Mouse (Mus musculus): Measurements from ENCODE around the gene Wdr83. TPM values are rescaled to one million over a fixed set of nuclear protein-coding genes. Genes with fewer than 3 reads are reported as not detected.

Gene Wdr83
- polyA plus RNA-seq, 1 experiment from 2014 or later: 47.3 TPM

- ATAC-seq (replicated peaks; ENCODE audit: low FRiP score) (no peak), DNase-seq (ENCODE audit: low spot score) (no peak)
- Histone ChIP-seq H3K4me3 (ENCODE audit: low read depth, low read length) (no peak overlapping the region), H3K4me2 (ENCODE audit: low read depth, low read length, severe bottlenecking) (no peak overlapping the region), H3K9me3 (ENCODE audit: control insufficient read depth, low read length) (no peaks in the 10 kb centered on the region), H3K4me1 (replicated peaks; ENCODE audit: control insufficient read depth, insufficient read depth, low read length) (peaks cover 4% of the 10 kb centered on the region; the same call in 1 of the 2 replicates), H3K27ac (ENCODE audit: low read depth, low read length) (no peak overlapping the region), H3K27me3 (ENCODE audit: control insufficient read depth, insufficient read depth, low read length) (no peaks in the 10 kb centered on the region), H3K36me3 (ENCODE audit: control insufficient read depth, insufficient read depth, low read length) (peaks cover 5% of the 10 kb centered on the region; the same call in 1 of the 2 replicates), H3K9ac (ENCODE audit: low read length) (no peak overlapping the region)
- 94% methylated on average over 4 of the region's 4 CpGs for WGBS
Observed at GRCm38 (mm10) chr8:85062603-85063002, 18.5 kb downstream of the Wdr83 start.

DNA sequence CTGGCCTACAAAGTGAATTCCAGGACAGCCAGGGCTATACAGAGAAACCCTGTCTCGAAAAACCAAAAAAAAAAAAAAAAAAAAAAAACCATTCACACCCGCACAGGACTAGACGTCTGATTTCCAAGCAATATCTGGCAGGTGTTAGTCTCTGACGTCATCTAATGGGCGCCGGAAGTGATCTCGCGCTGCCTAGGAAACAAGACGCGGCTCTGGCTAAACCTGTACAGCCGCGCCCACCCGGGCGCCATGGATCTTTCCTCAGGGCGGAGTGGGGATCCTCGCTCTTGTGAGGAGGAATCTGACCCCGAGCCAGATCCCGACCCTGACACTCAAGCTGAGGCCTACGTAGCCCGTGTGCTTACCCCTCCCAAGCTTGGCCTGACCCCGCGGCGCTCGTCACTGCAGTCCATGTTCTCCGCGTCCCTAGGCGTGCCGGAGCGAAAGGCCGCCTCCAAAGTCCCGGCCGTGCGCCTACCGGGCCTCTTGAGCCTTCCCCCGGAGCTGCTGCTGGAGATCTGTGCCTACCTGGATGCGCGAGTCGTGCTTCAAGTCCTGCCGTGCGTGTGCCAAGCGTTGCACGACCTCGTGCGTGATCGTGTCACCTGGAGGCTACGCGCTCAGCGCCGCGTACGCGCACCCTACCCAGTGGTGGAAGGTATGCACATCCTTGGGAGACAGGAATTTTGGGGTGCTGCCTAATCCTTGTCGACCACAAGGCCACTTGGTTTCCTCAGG lies 21.1 kb downstream of the Wdr83 start, which contains the start of gene Fbxw9:
Gene Fbxw9, plus strand, starts transcription at position 177 of the 738 bp plus-strand sequence.
- peak within 1 kb of the TSS; percentile 79 for H3K4me3 ChIP-seq (ENCODE audit: low read depth, low read length)
- H3K27ac ChIP-seq (ENCODE audit: low read depth, low read length): no peak within 1 kb of the TSS
- under 1% methylated on average over 52 of the region's 53 CpGs for WGBS
- DNase-seq (ENCODE audit: low spot score) (peak; percentile 93), ATAC-seq (replicated peaks; ENCODE audit: low FRiP score) (peak; percentile 92)
- peaks cover 4% of the 10 kb centered on the region; the same call in 1 of the 2 replicates for H3K4me1 ChIP-seq (replicated peaks; ENCODE audit: control insufficient read depth, insufficient read depth, low read length)
- H3K9me3 ChIP-seq (ENCODE audit: control insufficient read depth, low read length): no peaks in the 10 kb centered on the region
- peaks cover 5% of the 10 kb centered on the region; the same call in 1 of the 2 replicates for H3K36me3 ChIP-seq (ENCODE audit: control insufficient read depth, insufficient read depth, low read length)
- H3K27me3 ChIP-seq (ENCODE audit: control insufficient read depth, insufficient read depth, low read length): no peaks in the 10 kb centered on the region
- H3K9ac ChIP-seq (ENCODE audit: low read length): peak within 1 kb of the TSS; percentile 63
- H3K4me2 ChIP-seq (ENCODE audit: low read depth, low read length, severe bottlenecking): peak within 1 kb of the TSS; percentile 92

- Histone ChIP-seq H3K4me1 (replicated peaks; ENCODE audit: control insufficient read depth, insufficient read depth, low read length) (peaks cover 4% of the 10 kb centered on the region; the same call in 1 of the 2 replicates), H3K27ac (ENCODE audit: low read depth, low read length) (no peak overlapping the region), H3K9me3 (ENCODE audit: control insufficient read depth, low read length) (no peaks in the 10 kb centered on the region), H3K9ac (ENCODE audit: low read length) (no peak overlapping the region), H3K36me3 (ENCODE audit: control insufficient read depth, insufficient read depth, low read length) (peaks cover 16% of the 10 kb centered on the region), H3K4me2 (ENCODE audit: low read depth, low read length, severe bottlenecking) (no peak overlapping the region), H3K4me3 (ENCODE audit: low read depth, low read length) (no peak overlapping the region), H3K27me3 (ENCODE audit: control insufficient read depth, insufficient read depth, low read length) (no peaks in the 10 kb centered on the region)
- no peak for DNase-seq (ENCODE audit: low spot score)
- 85% methylated on average over 7 of the region's 7 CpGs for WGBS
- ATAC-seq (replicated peaks; ENCODE audit: low FRiP score): no peak
Observed at GRCm38 (mm10) chr8:85057367-85057766, 23.7 kb downstream of the Wdr83 start.

GRCm38 (mm10) chr8:85043619-85044018 lies 37.5 kb downstream of the Wdr83 start:
- Histone ChIP-seq H3K4me3 (ENCODE audit: low read depth, low read length) (no peak overlapping the region), H3K36me3 (ENCODE audit: control insufficient read depth, insufficient read depth, low read length) (peaks cover 19% of the 10 kb centered on the region), H3K9ac (ENCODE audit: low read length) (no peak overlapping the region), H3K4me1 (replicated peaks; ENCODE audit: control insufficient read depth, insufficient read depth, low read length) (0 out of 2 replicates have a peak, but pooled peaks cover 3% of the 10 kb centered on the region), H3K4me2 (ENCODE audit: low read depth, low read length, severe bottlenecking) (no peak overlapping the region), H3K9me3 (ENCODE audit: control insufficient read depth, low read length) (no peaks in the 10 kb centered on the region), H3K27me3 (ENCODE audit: control insufficient read depth, insufficient read depth, low read length) (no peaks in the 10 kb centered on the region), H3K27ac (ENCODE audit: low read depth, low read length) (no peak overlapping the region)
- DNase-seq (ENCODE audit: low spot score) (no peak), ATAC-seq (replicated peaks; ENCODE audit: low FRiP score) (no peak)
- 90% methylated on average over 6 of the region's 6 CpGs for WGBS

DNA sequence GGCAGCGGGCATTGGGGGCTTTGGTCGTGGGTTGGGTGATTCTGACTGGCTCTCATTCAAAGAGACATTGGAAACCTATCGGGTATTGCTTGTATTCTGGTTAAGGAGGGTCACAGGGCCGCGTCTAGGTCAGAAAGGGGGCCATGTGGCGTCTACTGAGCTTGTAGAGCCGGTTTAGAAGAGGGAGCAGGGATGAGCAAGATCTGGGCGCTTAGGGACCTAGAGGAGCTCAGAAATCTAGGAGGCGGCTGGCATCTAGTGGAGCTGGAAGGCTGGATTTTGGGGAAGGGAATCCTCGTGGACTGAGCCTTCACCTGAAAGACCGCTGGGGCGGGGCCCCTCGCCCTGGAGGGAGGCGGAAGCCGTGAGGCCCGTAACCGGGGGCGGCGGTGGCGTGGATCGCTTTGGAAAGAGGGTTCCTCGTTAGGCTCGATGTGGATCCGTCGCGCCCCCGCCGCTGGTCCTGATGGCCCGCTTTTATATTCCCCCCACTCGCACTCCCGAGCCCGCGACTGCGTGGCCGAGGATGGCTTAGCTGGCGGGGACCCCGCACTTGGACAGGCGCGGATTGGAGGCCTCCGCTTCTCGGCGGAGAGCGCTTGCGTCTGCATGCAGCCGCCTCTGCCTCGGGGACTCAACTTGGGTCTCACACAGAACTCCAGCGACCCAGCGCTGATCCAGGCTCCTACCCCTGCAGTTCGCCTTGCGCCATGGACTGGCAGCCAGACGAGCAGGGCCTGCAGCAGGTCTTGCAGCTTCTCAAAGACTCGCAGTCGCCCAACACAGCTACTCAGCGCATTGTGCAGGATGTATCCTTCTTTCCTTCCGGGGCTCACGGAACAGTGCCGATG lies 43.2 kb downstream of the Wdr83 start:
- 0 out of 2 replicates have a peak, but pooled peaks have one; percentile 4 for ATAC-seq (replicated peaks; ENCODE audit: low FRiP score)

GRCm38 (mm10) chr8:85037366-85037680 lies 43.8 kb downstream of the Wdr83 start:
- H3K4me3 ChIP-seq (ENCODE audit: low read depth, low read length): peak overlapping the region; percentile 80
- 0 out of 2 replicates have a peak, but pooled peaks cover 7% of the 10 kb centered on the region for H3K4me1 ChIP-seq (replicated peaks; ENCODE audit: control insufficient read depth, insufficient read depth, low read length)
- H3K9me3 ChIP-seq (ENCODE audit: control insufficient read depth, low read length): no peaks in the 10 kb centered on the region
- H3K36me3 ChIP-seq (ENCODE audit: control insufficient read depth, insufficient read depth, low read length): peaks cover 2% of the 10 kb centered on the region; the same call in 1 of the 2 replicates
- peak overlapping the region; percentile 99 for H3K27ac ChIP-seq (ENCODE audit: low read depth, low read length)
- peak overlapping the region; percentile 96 for H3K4me2 ChIP-seq (ENCODE audit: low read depth, low read length, severe bottlenecking)
- DNase-seq (ENCODE audit: low spot score) (no peak), ATAC-seq (replicated peaks; ENCODE audit: low FRiP score) (peak; percentile 60)
- no peaks in the 10 kb centered on the region for H3K27me3 ChIP-seq (ENCODE audit: control insufficient read depth, insufficient read depth, low read length)
- H3K9ac ChIP-seq (ENCODE audit: low read length): peak overlapping the region; percentile 93
- WGBS: 1% methylated on average over 14 of the region's 14 CpGs

More for the DNA sequence above, 43.2 kb downstream of the Wdr83 start:
- WGBS: under 1% methylated on average over 56 of the region's 57 CpGs
- Histone ChIP-seq H3K36me3 (ENCODE audit: control insufficient read depth, insufficient read depth, low read length) (peaks cover 3% of the 10 kb centered on the region; the same call in 1 of the 2 replicates), H3K4me2 (ENCODE audit: low read depth, low read length, severe bottlenecking) (peak overlapping the region; percentile 96), H3K4me1 (replicated peaks; ENCODE audit: control insufficient read depth, insufficient read depth, low read length) (0 out of 2 replicates have a peak, but pooled peaks cover 7% of the 10 kb centered on the region), H3K27me3 (ENCODE audit: control insufficient read depth, insufficient read depth, low read length) (no peaks in the 10 kb centered on the region), H3K4me3 (ENCODE audit: low read depth, low read length) (peak overlapping the region; percentile 80), H3K27ac (ENCODE audit: low read depth, low read length) (peak overlapping the region; percentile 99), H3K9ac (ENCODE audit: low read length) (peak overlapping the region; percentile 93), H3K9me3 (ENCODE audit: control insufficient read depth, low read length) (no peaks in the 10 kb centered on the region)
- peak; percentile 77 for DNase-seq (ENCODE audit: low spot score)

DNA sequence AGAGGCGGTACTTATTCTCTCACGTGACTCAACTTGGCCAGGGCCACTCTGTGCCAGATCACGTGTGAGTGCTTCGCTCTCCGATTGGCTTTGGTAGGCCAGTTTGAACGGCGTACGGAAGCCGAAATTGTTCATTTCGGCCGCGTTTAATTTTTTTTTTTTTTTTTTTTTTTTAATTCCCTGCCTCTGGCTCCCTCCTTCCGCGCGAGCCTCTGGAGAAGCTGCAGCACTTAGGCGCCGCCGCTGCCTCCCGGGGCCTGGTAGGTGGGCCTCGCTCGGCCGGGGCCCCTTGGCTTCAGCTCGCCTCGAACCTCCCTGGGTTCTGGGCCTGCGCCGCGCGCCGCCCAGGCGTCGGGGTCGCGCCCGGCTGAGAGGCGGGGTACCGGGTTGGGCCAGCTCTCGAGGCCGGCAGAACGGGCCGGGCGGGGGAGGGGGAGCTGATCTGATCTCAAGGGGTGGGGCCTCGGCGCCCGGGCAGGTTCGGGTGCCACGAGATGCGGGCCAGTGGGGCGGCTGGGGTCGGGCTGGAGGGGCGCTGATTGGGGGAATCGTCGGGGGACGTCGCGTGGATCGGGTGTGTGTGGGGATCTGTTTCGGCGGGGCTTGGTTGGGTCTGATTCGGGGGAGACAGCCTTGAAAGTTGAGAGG lies 44.3 kb downstream of the Wdr83 start, which contains the start of gene Tnpo2:
Gene Tnpo2, plus strand, starts transcription at position 198 of the 648 bp plus-strand sequence.
- peak; percentile 93 for ATAC-seq (replicated peaks; ENCODE audit: low FRiP score)
- peak; percentile 93 for DNase-seq (ENCODE audit: low spot score)
- H3K9me3 ChIP-seq (ENCODE audit: control insufficient read depth, low read length): no peaks in the 10 kb centered on the region

GRCm38 (mm10) chr8:85036381-85036717 lies 44.8 kb downstream of the Wdr83 start:
- Histone ChIP-seq H3K9me3 (ENCODE audit: control insufficient read depth, low read length) (no peaks in the 10 kb centered on the region), H3K4me2 (ENCODE audit: low read depth, low read length, severe bottlenecking) (peak overlapping the region; percentile 91), H3K9ac (ENCODE audit: low read length) (peak overlapping the region; percentile 93), H3K4me3 (ENCODE audit: low read depth, low read length) (peak overlapping the region; percentile 80), H3K27ac (ENCODE audit: low read depth, low read length) (peak overlapping the region; percentile 64), H3K36me3 (ENCODE audit: control insufficient read depth, insufficient read depth, low read length) (peaks cover 4% of the 10 kb centered on the region; the same call in 1 of the 2 replicates), H3K4me1 (replicated peaks; ENCODE audit: control insufficient read depth, insufficient read depth, low read length) (0 out of 2 replicates have a peak, but pooled peaks cover 7% of the 10 kb centered on the region), H3K27me3 (ENCODE audit: control insufficient read depth, insufficient read depth, low read length) (no peaks in the 10 kb centered on the region)
- DNase-seq (ENCODE audit: low spot score) (no peak), ATAC-seq (replicated peaks; ENCODE audit: low FRiP score) (peak; percentile 34)
- 0% methylated on average over 9 of the region's 9 CpGs for WGBS

More for the DNA sequence above, 44.3 kb downstream of the Wdr83 start, which contains the start of gene Tnpo2:
- peak within 1 kb of the TSS; percentile 99 for H3K27ac ChIP-seq (ENCODE audit: low read depth, low read length)
- H3K36me3 ChIP-seq (ENCODE audit: control insufficient read depth, insufficient read depth, low read length): no peaks in the 10 kb centered on the region; the same call in 1 of the 2 replicates
- peak within 1 kb of the TSS; percentile 93 for H3K9ac ChIP-seq (ENCODE audit: low read length)
- H3K4me3 ChIP-seq (ENCODE audit: low read depth, low read length): peak within 1 kb of the TSS; percentile 80
- 0 out of 2 replicates have a peak, but pooled peaks cover 7% of the 10 kb centered on the region for H3K4me1 ChIP-seq (replicated peaks; ENCODE audit: control insufficient read depth, insufficient read depth, low read length)
- H3K4me2 ChIP-seq (ENCODE audit: low read depth, low read length, severe bottlenecking): peak within 1 kb of the TSS; percentile 96
- no peaks in the 10 kb centered on the region for H3K27me3 ChIP-seq (ENCODE audit: control insufficient read depth, insufficient read depth, low read length)
- WGBS: under 1% methylated on average over 59 of the region's 59 CpGs
